ENCODE assay signal across 8 mouse cellular contexts in genomic region chr19:44989567-44990495, GRCm38 (mm10). TPM values are rescaled to one million over a fixed set of nuclear protein-coding genes. Genes with fewer than 3 reads are reported as not detected.
DNase-seq lines count a peak whose midpoint lies in the region; ATAC-seq lines count a peak whose summit lies in the region.

No protein-coding gene starts in this region.

- no peaks in the 10 kb centered on the region for H3K27me3 ChIP-seq in lung, embryonic 15.5 days
- H3K27me3 ChIP-seq in embryonic facial prominence, embryonic 15.5 days: no peaks in the 10 kb centered on the region
- peaks cover 40% of the 10 kb centered on the region for H3K27me3 ChIP-seq in midbrain, embryonic 10.5 days (ENCODE audit: low read depth, poor library complexity, severe bottlenecking)

- 8% methylated on average over 22 of the region's 22 CpGs for WGBS in lung, embryonic 15.5 days
- WGBS in embryonic facial prominence, embryonic 15.5 days: 5% methylated on average over 22 of the region's 22 CpGs
- 10% methylated on average over 22 of the region's 22 CpGs for WGBS in midbrain, embryonic 10.5 days

- peak overlapping the region; percentile 100 for H3K4me2 ChIP-seq in lung, embryonic 15.5 days
- peak overlapping the region; percentile 100 for H3K4me2 ChIP-seq in embryonic facial prominence, embryonic 15.5 days (replicated peaks)

- H3K36me3 ChIP-seq in lung, embryonic 15.5 days: no peaks in the 10 kb centered on the region
- H3K36me3 ChIP-seq in embryonic facial prominence, embryonic 15.5 days: no peaks in the 10 kb centered on the region
- peaks cover 11% of the 10 kb centered on the region; the same call in 1 of the 2 replicates for H3K36me3 ChIP-seq in midbrain, embryonic 10.5 days

- DNase-seq in lung, adult 18-20 months: no peak
- DNase-seq in kidney, adult 18-20 months: peak; percentile 77
- no peak for DNase-seq in midbrain, embryonic 10.5 days (ENCODE audit: low spot score)
- DNase-seq in ovary, postnatal 36 days (ENCODE audit: low spot score): no peak
- DNase-seq in left cerebral cortex, adult 18-20 months (ENCODE audit: low spot score in 2 of 2): no peak

- peaks cover 40% of the 10 kb centered on the region for H3K4me1 ChIP-seq in lung, embryonic 15.5 days
- peaks cover 29% of the 10 kb centered on the region for H3K4me1 ChIP-seq in embryonic facial prominence, embryonic 15.5 days
- H3K4me1 ChIP-seq in midbrain, embryonic 10.5 days: peaks cover 50% of the 10 kb centered on the region

- H3K9ac ChIP-seq in lung, embryonic 15.5 days: peak overlapping the region; percentile 71
- H3K9ac ChIP-seq in embryonic facial prominence, embryonic 15.5 days: peak overlapping the region; percentile 58

- H3K9me3 ChIP-seq in lung, embryonic 15.5 days: no peaks in the 10 kb centered on the region
- no peaks in the 10 kb centered on the region for H3K9me3 ChIP-seq in embryonic facial prominence, embryonic 15.5 days (replicated peaks)
- H3K9me3 ChIP-seq in midbrain, embryonic 10.5 days (replicated peaks): no peaks in the 10 kb centered on the region

- ATAC-seq in lung, embryonic 15.5 days (ENCODE audit: borderline replicate concordance, extremely low read depth, low FRiP score, low TSS enrichment): no peak
- ATAC-seq in embryonic facial prominence, embryonic 15.5 days (ENCODE audit: insufficient number of reproducible peaks, low FRiP score, low TSS enrichment, low read depth): no peak
- ATAC-seq in inflammation-experienced regulatory T-cells, adult 6 months: no peak

- H3K27ac ChIP-seq in lung, embryonic 15.5 days: no peak overlapping the region
- no peak overlapping the region for H3K27ac ChIP-seq in embryonic facial prominence, embryonic 15.5 days (replicated peaks)
- H3K27ac ChIP-seq in midbrain, embryonic 10.5 days (replicated peaks): peak overlapping the region; percentile 89

- peak overlapping the region; percentile 64 for H3K4me3 ChIP-seq in lung, embryonic 15.5 days
- H3K4me3 ChIP-seq in embryonic facial prominence, embryonic 15.5 days (replicated peaks): peak overlapping the region; percentile 68
- peak overlapping the region; percentile 81 for H3K4me3 ChIP-seq in midbrain, embryonic 10.5 days

RNA-seq across cellular contexts. Expression of gene Sema4g, which starts 0.9 kb away (rescaled TPM):
- polyA plus RNA-seq in lung, embryonic 15.5 days (2015; fragmentation: Nextera tagmentation; extraction: Ambion mirVana): 1.3 and 1.7 TPM in 2 replicates
- polyA plus RNA-seq in embryonic facial prominence, embryonic 15.5 days (2015; fragmentation: Nextera tagmentation; extraction: Ambion mirVana): 4.8 and 5.9 TPM in 2 replicates
- 3.1 and 5.4 TPM in 2 replicates for polyA plus RNA-seq in midbrain, embryonic 10.5 days (2016; fragmentation: Nextera tagmentation; extraction: Ambion mirVana)
- polyA plus RNA-seq in inflammation-experienced regulatory T-cells, adult 6 months (2017; shearing (Covaris generic)): under 1 TPM in 1 of 3 experiments, not detected in 2; 0.08 TPM
- total RNA-seq in left cerebral cortex, adult 18-20 months (2021): 10 to 100 TPM; 17.2 to 18.4 TPM

RNA-seq across cellular contexts. Expression of gene Twnk, which starts 15.6 kb away (rescaled TPM):
- 17.8 and 20.8 TPM in 2 replicates for polyA plus RNA-seq in lung, embryonic 15.5 days (2015; fragmentation: Nextera tagmentation; extraction: Ambion mirVana)
- 20.2 and 22.1 TPM in 2 replicates for polyA plus RNA-seq in embryonic facial prominence, embryonic 15.5 days (2015; fragmentation: Nextera tagmentation; extraction: Ambion mirVana)
- polyA plus RNA-seq in midbrain, embryonic 10.5 days (2016; fragmentation: Nextera tagmentation; extraction: Ambion mirVana): 31.4 and 33.6 TPM in 2 replicates
- 10 to 100 TPM in 1 of 3 experiments, 1 to 10 TPM in 2; 4.7 to 10.7 (median 9.8) TPM for polyA plus RNA-seq in inflammation-experienced regulatory T-cells, adult 6 months (2017; shearing (Covaris generic))
- 10 to 100 TPM; 13.8 to 14.9 TPM for total RNA-seq in left cerebral cortex, adult 18-20 months (2021)

RNA-seq across cellular contexts. Expression of gene Mrpl43, which starts 16.4 kb away (rescaled TPM):
- polyA plus RNA-seq in lung, embryonic 15.5 days (2015; fragmentation: Nextera tagmentation; extraction: Ambion mirVana): 70.1 and 70.8 TPM in 2 replicates
- 73.1 and 77.3 TPM in 2 replicates for polyA plus RNA-seq in embryonic facial prominence, embryonic 15.5 days (2015; fragmentation: Nextera tagmentation; extraction: Ambion mirVana)
- 71.6 and 72.9 TPM in 2 replicates for polyA plus RNA-seq in midbrain, embryonic 10.5 days (2016; fragmentation: Nextera tagmentation; extraction: Ambion mirVana)
- 10 to 100 TPM; 51.6 to 65.3 (median 55.9) TPM for polyA plus RNA-seq in inflammation-experienced regulatory T-cells, adult 6 months (2017; shearing (Covaris generic))
- 10 to 100 TPM; 38.9 to 44.2 TPM for total RNA-seq in left cerebral cortex, adult 18-20 months (2021)

RNA-seq across cellular contexts. Expression of gene Lzts2, which starts 24.4 kb away (rescaled TPM):
- 75.9 and 81.8 TPM in 2 replicates for polyA plus RNA-seq in lung, embryonic 15.5 days (2015; fragmentation: Nextera tagmentation; extraction: Ambion mirVana)
- polyA plus RNA-seq in embryonic facial prominence, embryonic 15.5 days (2015; fragmentation: Nextera tagmentation; extraction: Ambion mirVana): 75.8 and 80.5 TPM in 2 replicates
- polyA plus RNA-seq in midbrain, embryonic 10.5 days (2016; fragmentation: Nextera tagmentation; extraction: Ambion mirVana): 55.1 and 58.4 TPM in 2 replicates
- 1 to 10 TPM in 1 of 3 experiments, under 1 TPM in 1, not detected in 1; 0.99 to 1.1 TPM for polyA plus RNA-seq in inflammation-experienced regulatory T-cells, adult 6 months (2017; shearing (Covaris generic))
- total RNA-seq in left cerebral cortex, adult 18-20 months (2021): 10 to 100 TPM; 39.9 to 43.2 TPM

RNA-seq across cellular contexts. Expression of gene Pdzd7, which starts 55.7 kb away (rescaled TPM):
- polyA plus RNA-seq in lung, embryonic 15.5 days (2015; fragmentation: Nextera tagmentation; extraction: Ambion mirVana): 0.30 and 0.34 TPM in 2 replicates
- 0.68 and 0.75 TPM in 2 replicates for polyA plus RNA-seq in embryonic facial prominence, embryonic 15.5 days (2015; fragmentation: Nextera tagmentation; extraction: Ambion mirVana)
- 0.19 and 0.34 TPM in 2 replicates for polyA plus RNA-seq in midbrain, embryonic 10.5 days (2016; fragmentation: Nextera tagmentation; extraction: Ambion mirVana)
- not detected for polyA plus RNA-seq in inflammation-experienced regulatory T-cells, adult 6 months (2017; shearing (Covaris generic))
- total RNA-seq in left cerebral cortex, adult 18-20 months (2021): 1 to 10 TPM; 4.3 to 5.6 TPM
